Mouse (Mus musculus) layer of hippocampus, postnatal 10 days (tissue): Measurements from ENCODE around the gene Ifitm5. TPM values are rescaled to one million over a fixed set of nuclear protein-coding genes. Genes with fewer than 3 reads are reported as not detected.

ENCODE experiments used
- DNase-seq, 2 experiments: peaks; one replicate each; pipeline ENCODE4 v3.0.0; 2021; ENCODE audit warnings: low spot score in 2 of 2
- total RNA-seq, 2 experiments: library from RNA; stranded (reverse); gene quantifications; 2 replicates each; pipeline ENCODE4 v1.2.3; 2021

The Ifitm5 gene
- total RNA-seq, 2 experiments from 2014 or later: not detected

DNA sequence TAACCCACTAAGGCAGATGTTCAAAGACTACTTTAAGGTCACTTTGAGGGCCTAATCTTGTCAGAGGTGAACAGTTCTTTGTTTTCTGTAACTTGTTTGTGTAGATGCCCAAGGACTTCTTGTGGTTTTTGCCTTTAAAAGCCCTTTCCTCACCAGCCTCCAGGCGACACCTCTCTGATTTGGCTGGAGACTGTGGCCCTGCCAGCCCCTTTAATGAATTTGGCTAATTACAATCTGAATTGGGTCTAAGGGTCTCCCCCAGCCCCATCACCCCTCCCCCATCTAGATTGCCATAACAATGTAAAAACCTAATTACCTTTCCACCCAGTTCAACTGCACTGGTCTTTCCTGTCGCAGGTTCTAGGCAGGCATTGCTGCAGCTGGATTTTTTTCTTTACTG is 12.6 kb upstream of the Ifitm5 start:
- no peak for DNase-seq

DNA sequence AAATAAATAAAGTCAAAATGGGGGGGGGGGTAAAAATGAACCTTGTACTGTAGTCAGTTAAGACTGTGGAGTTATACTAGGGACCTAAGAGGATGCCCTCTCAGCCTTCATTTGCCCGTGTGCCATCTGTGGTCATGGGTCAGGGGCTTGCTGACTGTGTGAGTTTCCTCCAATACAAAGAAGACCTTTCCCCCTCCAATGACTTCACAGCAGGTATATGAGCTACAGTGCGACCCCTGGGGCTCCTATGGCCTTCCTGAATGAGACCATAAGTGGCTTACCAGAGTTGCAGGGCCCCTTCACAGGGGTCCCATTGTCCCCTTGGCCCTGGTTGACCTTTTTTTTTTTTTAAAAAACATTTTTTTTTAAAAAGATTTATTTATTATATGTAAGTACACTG is 11.3 kb upstream of the Ifitm5 start:
- DNase-seq: no peak

DNA sequence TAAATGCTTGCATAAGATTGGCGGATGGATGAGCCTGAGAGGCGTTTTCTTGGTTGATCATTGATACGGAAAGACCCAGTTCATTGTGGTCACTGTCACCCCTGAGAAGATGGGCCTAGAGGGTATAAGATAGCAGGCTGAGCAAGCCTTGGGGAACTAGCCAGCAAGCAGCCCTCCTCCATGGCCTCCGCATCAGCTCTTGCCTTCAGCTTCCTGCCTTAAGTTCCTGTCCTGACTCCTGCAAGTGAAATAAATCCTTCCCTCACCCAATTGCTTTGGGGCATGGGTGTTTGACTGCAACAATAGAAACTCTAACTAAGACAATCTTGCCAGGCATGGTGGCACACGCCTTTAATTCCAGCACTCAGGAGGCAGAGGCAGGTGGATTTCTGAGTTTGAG is 9.9 kb upstream of the Ifitm5 start:
- DNase-seq: no peak

DNA sequence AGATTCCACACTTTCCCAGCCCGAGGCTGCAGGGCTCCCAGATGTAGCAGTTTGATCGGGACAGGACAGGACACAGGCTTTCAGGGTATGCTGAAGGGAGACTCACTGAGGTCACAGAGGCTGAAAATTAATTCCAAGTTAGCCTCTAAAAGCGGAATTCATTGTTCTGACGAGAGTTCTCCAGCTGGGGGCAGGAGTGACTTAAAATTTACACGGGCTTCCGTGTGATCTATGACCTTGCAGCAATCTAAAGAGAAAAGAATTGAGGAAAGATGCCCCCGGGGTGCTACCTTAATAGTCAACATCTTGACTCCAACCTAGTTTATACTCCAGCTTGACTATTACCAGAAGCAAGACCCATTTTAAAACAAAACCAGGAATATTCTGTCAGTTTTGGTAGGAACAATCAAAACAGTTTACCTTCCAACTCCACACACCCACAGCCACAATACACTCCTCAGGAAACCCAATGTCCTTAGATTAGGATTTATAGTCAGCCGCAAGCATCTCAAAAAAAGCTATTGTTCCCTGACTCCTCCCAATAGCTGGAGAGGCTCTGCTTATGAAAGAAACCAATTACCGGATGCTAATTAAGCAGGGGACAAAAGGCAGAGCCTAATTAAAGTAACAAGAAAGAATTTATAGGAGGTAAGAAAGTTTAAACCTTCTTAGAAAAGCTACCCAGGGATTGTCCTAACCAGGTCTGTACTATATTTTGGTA is 9.2 kb upstream of the Ifitm5 start:
- DNase-seq: peak; percentile 41 to 47

DNA sequence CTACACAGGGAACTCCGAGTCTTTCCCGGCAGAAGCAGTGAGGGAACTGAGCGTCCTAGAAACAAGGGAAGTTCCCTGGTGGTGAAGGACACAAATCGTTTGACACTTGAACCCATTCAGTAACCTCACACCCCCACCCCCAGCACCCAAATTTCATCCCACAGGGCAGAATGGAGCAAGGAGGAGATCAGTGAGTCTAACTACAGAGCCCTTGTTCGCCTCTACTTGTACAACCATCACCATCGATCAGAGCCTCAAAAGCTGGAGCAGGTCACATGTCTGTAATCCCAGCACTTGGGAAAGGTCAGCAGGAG is 6.4 kb upstream of the Ifitm5 start:
- no peak for DNase-seq

DNA sequence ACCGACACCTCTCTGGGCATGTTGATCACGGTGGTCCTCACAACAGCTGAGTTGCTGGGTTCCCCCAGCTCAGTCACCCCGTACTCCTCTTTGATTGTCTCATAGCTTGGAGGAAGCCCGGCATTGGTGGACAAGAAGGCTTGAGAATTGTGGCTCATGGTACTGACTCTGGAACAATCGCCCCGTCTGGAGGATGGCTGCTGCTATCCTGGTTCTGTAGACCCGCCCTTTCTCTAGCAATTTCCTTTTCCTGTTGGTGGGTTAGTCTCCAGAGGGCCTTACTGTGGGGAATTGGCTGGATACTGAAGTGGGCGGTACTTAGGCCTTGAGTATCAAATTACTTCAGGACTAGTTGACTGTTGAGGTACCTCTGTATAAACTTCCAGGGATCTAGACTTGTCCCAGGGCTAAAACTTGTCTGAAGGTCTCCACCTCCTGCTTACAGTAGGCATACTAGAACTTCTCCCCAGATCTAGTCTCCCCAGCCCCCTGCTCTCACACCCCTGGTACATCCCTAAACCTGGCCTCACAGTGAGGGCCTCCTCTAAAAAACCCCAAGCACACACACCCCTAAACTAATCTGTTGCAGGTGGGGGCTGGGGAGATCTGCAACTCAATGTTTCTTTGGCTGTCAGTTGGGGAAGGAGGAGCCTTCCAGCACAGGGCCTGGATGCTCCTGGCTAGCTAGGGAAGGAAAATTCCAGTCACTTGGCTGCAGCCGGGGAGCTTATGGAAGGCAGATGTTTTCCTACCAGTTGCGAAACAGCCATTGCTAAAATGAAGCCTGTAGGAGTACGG is 5.9 kb upstream of the Ifitm5 start, which contains the start of the genes Gm45717 and Ifitm2:
TSS of gene Gm45717 (minus strand) at position 180 of the 798 bp plus-strand sequence.
TSS of gene Ifitm2 (minus strand) at position 230 of the 798 bp plus-strand sequence.
- no peak for DNase-seq

DNA sequence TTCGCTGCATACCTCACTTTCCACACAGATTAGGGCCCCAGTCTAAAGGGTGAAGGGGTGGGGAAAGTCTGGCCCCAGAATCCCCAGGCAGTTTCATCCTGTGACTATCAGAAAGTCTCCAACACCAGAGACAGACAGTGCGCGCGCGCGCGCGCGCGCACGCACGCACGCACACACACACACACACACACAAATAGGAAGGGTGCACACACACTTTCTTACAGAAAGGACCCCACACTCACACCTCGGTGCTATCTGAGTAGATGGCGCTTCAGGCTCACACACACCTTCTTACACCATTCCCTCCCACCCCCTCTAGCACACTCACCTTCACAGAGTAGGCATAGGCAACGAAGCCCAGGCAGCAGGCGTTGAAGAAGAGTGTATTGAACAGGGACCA is 5.3 kb upstream of the Ifitm5 start:
- no peak for DNase-seq

DNA sequence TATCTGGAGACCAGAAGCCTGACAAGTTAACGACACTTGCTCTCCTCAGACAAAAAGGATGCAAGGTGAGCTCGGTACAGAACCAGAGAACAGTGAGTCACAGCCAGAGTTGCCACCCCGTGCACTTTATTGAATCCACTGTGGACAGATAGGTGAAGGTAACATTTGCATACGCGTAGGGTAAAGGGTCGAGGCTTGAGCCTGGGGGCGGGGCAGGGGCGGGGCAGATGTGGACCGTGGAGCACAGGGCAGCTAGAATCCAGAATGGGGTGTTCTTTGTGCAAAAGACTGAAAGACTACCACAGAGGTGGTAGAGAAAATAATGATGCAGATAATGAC is 4.6 kb upstream of the Ifitm5 start:
- no peak for DNase-seq

DNA sequence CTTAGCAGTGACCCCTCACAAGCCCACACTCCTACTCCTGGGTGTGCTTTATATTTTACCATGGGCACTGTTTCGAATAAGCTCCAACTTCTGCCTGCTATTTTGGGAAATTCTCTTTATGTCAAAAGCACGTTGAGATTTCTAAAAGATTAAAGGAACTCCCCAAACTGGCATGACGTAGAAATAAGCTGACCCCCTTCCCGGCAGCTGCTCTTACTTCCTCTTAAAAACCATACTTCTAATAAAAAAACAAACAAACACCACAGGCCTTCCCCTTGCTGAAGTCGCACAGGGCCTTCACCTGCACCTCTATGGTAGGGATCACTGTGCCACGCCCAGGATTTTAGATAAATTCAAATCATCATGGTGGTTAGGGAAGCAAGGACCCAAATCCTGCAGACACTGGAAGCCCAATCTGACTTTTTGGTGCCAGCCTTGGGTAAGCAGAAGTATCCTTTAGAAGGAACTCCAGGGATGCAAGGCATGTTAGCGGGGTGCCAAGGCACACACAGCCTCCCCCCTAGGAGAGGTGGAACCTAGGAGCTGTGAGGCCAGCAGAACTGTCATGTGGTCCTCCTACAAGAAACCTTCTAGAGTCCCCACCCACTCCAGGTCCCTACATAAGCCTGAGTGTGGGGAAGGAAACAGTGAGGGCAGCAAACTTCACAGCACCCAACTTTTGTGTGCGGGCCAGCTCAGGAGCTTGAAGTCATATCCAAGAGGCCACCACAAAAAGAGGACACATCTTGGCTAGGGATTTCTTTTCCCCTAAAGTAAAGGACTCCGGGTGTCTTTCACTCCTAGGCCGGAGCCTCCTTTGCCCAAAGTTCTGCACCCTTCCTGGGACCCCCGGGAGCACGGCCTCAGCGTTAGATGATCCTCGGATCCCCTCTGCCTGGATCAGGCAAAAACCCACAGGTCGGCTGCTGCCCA is 4.0 kb upstream of the Ifitm5 start:
- DNase-seq: no peak

DNA sequence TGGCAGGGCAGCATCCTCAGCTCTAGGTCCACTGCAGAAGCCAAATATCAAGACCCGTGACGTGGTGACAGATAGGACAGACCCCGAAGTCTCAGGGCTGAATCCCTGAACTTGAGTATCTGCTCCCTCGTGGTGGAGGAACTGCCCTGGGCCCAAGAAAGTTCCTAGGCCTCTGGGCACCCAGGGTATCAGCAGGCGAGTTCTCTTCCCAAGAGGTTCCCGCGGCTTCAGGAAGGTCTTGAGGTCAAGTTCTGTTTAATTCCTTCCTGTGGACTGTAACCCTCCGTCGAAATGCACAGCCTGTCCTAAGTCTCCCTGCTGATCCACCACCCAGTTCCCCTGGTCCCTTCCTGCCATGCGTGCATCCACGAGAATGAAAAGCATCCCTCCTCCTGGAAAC is 3.0 kb upstream of the Ifitm5 start:
- DNase-seq: no peak

DNA sequence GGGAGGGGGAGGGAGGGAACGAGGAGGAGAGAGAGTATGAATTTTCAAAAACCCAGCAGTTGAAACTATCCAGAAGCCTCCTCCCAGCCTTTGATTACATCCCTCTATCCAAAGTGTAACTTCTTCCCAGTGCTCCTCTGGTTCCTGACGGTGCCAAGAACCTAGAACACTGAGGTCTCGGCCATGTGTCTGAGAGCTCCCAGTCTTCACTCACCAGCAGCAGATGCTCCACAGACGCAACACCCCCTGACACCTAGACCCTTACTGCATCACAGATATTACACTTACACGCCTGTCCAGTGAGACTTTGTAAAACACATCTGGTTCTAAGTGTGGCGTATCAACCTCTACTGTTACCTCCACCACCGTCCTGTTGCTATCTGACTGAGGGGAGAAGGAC is 2.4 kb upstream of the Ifitm5 start:
- DNase-seq: no peak

DNA sequence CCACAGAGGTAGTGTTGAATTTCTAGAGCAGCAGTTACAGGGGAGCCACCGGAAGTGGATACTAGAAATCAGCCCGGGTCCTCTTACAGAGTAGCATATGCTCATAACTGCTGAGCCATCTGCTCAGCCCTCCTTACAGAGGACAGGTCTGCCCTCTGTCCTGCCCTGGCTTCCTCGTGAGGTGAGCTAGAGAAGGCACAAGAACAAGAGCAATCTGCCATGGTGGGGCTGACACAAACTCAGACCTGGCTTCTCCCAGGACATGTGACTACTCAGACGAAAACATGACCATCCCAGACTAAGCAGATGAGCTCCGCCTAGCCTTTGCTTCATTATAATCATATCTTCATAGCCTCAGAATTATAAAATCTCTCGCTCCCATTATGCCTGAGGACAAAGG is 1.7 kb upstream of the Ifitm5 start:
- DNase-seq: no peak

DNA sequence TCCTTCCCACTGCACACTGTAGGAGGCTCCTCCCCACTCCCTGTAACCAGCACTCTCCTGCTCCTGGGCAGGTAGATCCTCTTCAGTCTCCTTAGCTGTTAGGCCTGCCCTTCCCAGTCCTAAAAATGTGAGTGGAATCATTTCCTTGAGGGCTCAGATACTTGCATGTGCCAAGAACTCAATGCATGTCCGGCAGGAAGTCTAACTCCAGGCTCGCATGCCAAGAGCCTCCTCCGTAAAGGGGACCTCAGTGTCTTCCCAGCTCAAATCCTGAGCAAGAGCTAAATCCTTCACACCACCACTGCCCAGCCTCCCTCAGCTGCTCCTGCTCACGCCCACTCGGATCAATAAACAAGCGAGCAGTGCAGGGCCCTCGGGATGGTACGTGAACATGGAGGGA is 960 bp upstream of the Ifitm5 start:
- no peak for DNase-seq

DNA sequence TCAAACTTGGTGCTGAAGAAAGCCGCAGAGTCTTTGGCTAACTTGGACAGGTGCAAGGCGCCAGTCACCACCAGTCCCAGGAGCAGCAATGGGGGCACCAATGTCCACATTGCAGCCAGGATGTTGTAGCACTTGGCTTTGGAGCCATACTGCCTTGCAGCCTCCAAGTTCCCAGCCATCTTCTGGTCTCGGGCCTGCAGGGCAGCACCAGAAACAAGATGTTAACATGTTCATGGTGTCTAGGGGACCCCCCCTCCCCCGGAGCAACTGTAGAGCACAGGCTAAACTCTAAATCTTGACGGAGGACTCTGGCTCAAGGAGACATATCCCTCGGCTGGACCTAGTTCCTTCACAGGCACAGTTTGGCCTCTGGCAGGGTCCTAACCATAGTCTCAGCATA is 836 bp downstream of the Ifitm5 start:
- DNase-seq: no peak

DNA sequence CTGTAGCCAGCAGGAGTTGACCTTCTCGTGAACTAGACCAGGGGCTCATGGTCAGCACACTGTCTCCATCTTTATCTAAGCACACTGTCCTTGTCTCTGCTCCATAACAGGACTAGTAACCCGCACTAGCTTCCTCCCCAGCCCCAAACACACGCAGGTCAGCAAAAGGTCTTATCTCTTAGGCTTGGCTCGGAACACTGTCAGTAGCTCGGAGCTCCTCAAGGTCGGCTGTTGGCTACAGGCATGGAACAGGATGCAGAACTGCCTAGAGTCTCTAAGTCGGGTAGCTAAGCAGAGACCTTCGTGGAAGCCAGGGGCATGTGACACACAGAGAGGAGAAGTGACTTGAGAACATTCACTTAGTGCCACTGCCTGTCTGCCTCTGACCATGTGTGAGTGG is 1.9 kb downstream of the Ifitm5 start:
- no peak for DNase-seq

DNA sequence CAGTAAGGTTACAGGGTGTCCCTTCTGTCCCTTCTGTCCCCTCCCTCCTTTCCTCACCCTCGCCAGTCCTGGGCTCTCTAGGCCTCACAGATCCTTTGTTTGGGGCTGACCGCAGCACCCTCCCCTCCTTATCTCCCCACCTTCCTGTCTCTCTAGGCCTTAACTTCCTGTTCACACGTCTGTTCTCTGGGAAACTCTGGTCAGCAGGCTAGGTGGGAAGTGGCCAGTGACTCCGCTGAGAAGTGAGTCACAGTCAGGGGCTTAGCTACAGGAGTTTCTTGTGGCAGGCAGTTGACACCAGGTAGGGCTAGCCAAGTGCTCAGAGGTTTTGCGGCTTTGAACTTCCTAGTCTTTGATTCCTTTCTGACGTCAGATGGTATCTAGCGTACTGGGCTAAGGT is 3.1 kb downstream of the Ifitm5 start:
- DNase-seq: no peak

DNA sequence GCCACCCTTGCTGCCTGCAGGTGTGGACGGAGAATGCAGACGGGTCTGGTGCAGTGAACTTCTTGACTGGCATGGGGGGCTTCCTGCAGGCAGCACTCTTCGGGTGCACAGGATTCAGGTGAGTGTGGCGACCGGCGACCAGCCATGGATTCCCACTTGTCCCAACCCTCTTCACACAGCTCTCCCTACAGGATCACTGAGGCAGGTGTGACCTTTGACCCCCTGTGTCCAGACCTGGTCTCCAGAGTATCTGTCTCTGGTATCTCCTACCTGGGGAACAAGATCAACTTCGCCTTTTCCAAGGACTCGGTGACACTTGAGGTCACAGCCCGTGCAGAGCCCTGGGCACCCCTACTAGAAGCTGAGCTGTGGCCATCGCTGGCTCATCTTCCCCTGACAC is 3.8 kb downstream of the Ifitm5 start:
- no peak for DNase-seq

DNA sequence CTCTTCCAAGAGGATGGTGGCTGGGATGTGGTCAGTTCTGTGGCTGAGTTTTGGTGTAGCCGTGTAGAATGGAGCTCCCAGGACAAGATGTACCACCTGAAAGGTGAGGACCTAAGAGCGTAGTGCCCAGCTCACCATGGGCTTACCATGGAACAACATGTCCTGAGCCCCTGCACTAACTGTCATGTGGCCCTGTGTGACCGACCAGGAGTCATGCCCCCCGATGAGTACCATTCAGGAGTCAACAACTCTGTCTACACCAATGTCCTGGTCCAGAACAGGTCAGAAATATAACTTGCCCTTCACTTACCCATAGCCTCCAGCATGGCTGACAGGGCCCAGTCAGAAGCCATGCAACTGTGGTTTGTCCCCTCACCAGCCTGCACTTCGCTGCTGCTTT is 4.8 kb downstream of the Ifitm5 start:
- no peak for DNase-seq

DNA sequence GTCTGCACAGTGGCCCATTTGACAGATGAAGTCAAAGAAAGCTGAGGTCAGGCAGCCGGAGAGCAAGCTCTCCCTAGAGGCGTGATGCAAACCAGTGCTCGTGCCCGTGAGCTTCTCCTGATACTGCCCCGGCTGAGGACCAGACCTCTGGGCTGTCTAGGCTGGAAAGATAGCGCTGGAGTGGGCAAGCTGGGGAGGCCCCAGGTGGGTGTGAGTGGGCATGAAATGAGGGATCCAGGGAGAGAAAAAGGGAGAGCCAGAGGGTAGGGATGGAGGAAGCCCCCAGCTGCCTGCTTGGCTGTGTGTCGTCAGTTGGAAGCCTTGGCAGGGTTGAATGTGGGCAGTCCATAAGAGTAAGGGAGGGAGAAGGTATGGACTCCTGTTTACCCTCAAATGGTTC is 5.9 kb downstream of the Ifitm5 start:
- no peak for DNase-seq

DNA sequence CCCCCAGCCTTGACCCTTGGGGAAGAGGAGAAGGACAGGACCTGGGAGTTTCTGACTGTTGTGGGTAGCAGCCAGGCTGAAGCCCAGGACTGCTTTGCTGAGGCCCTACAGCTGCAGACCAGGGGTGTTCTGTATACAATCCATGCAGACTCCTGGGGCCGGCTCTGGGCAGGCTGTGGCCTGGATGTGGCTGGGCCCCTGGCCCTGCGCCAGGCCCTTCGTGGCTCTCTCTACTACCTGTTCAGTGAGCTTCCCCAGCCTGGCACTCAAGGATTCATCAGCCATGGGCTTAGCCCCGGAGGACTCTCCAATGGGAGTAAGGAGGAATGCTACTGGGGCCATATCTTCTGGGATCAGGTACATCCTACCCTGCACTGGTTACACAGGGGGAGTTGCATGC is 6.7 kb downstream of the Ifitm5 start:
- DNase-seq: no peak

DNA sequence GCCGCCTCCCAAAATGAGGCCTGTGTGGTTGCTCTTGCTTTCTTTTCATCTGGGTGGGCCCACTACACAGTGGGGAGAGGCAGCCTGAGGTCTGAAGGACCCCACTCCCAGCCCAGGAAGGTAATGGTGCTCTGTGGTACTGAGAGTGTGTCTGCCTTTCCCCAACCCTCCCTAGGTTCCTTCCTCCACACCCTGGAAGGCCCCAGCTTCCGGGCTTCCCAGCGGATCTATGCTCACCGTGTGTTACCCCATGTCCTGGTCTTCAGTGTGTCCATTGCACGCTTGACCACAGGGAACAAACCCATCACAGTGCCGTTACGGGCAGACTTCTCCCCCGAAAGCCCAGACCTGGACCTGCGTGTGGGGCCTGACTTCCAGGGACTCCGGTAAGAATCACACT is 7.3 kb downstream of the Ifitm5 start:
- DNase-seq: no peak

DNA sequence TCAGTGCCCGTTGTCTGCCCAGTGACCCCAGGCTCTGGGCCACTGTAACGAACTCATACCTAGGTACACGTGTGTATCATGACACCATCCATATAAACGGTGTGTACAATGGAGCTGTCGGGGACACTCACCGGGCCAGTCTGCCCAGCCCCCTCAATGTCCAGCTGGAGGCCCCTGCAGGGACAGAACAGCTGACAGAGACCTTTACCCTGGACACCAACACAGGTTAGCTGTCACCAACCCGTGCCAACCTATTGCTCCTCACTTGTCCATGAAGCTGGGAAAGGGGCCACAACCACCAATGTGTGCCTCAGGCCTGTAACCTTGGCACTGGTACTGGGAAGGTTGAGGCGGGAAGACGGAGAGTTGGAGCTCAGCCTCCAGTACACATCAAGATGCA is 7.8 kb downstream of the Ifitm5 start:
- no peak for DNase-seq
